Mouse (Mus musculus): ENCODE results near the gene 1700001O22Rik.
A peak's percentile ranks its signal among the peaks of the same experiment; 100 is the strongest.

Gene 1700001O22Rik

DNA sequence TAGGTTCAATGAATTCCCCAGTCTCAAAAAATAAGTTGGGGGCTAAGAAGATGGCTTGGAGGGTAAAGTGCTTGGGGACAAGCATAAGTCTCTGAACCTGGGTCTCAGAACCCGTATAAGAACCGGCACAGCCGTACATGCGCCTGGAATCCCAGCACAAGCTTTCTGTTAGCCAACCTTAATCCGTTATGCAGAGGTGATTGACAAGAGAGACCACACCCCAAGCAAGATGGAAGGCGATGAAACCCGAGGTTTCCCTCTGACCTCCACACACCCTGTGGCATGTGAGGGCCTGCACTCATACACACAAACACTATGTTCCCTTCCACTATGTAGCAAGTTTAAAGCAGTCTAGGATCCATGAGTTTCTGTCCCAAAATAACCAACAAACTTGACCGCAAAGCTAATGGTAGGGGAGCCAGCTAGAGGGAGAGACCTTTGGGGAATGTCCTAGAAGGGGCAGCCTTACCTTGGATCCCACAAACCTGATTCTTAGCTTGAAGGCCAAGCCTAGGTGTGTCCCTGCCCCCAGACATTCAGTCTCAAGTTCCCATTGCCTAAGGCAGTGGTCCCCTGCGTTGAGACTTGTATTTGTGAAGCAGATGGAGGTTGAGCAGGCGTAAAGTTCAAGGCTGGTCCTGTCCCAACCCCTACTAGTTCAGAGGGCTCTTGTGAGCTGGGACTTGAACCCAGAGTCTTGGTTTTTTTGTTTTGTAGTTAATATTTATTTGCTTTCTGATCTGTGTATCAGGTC lies 46.3 kb downstream of the 1700001O22Rik start:
- DNase-seq (ENCODE audit: extremely low read depth, insufficient read length, low spot score) = no peak

DNA sequence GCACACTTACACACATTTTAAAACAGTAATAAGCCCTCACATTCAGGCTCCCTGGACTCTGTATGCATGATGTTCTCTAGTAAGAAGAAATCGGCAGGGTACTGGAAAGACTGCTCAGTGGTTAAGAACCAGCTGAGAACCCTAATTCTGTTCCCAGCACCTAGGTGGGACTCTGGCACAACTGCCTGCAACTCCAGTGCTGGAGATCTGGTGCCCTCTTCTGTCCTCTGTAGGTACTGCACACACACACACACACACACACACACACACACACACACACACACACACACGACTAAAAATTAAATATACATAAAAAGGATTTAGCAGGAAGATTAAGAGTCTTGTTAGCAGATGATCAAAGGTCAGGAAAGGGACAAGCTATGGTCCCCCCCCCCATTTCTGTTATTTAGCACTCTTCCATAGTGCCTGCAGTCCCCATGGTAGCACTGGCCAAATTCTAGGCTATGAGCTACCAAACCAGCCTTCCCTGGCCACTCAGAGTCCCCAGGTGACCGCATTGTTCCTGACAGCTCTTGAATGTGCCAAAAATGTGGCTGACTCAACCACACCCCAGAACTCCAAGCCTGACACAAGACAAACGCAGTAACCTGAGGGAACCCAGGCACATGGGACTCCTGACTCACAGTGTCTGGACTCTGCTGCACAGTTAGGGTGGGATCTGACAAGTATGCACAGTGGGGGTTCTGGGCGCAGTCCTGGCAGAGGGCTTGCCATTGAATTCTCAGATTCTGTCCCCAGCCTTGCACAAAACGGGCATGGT lies 47.3 kb downstream of the 1700001O22Rik start:
- peak; percentile 65 for DNase-seq (ENCODE audit: extremely low read depth, insufficient read length, low spot score)

DNA sequence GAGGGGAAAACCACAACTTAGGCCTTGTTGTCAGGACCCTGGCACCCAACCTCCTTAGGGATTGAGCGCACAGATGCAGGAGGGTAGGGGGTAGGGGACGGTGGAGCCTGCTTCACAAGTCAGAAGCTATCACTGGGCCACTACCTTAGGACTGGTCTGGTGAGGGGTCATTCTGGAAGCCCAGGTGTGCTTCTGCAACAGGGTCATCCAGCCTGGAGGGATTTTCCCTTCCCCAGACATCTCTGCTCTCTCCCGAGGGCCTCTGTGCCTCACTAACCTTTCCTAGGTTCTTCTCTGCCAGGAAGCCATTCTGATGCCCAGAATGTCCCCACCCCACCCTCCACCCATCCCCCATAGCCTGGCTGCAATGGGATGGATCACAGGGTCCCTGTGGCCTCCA lies 48.6 kb downstream of the 1700001O22Rik start:
- DNase-seq (ENCODE audit: extremely low read depth, insufficient read length, low spot score) = no peak

GRCm38 (mm10) chr2:30753219-30753618 lies 50.2 kb downstream of the 1700001O22Rik start:
- DNase-seq (ENCODE audit: extremely low read depth, insufficient read length, low spot score) = peak; percentile 92

GRCm38 (mm10) chr2:30752471-30752870 lies 51.0 kb downstream of the 1700001O22Rik start:
- no peak for DNase-seq (ENCODE audit: extremely low read depth, insufficient read length, low spot score)

DNA sequence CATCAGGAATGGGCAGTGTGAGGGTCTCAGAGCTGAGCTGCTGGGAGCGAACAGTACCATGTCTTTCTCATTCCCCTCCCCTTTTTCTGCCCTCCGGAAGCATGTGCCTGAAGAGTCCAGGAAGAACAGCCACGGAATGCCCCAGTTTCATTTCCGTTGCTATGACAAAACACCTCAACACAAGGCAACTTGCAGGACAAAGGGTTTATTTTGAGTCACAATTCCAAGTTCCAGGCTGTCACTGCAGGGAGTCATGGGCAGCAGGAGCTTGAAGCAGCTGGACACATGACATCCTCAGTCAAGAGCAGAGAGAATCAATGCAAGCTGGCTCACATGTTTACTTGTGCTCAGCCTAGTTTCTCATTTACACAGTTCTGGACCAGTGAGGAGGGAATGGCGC lies 53.4 kb downstream of the 1700001O22Rik start:
- DNase-seq (ENCODE audit: extremely low read depth, insufficient read length, low spot score) = no peak

DNA sequence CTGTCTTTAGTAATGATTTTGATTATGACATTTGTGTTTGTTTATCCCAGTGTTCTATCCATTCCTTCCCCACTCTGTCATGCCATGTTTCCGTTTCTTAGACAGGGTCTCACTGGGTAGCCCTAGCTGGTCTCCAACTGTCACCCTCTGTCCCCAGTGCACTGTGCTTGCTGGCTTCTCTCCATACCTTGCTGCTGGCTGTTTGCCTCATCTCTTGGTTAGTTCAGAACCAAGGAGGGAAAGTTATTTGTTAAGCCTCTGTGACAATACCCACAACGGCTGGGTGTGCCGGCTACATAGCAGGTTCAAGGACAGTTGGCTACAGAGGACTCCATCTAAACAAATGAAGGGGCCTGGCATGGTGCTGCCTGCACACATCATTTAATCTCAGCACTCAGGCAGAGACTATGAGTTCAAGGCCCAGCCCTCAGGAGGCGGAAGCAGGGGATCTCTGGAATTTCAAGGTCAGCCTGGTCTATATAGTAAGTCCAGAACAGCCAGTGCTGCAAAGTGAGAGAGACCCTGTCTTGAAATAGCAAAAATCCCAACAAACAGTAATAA lies 55.8 kb downstream of the 1700001O22Rik start:
- DNase-seq (ENCODE audit: extremely low read depth, insufficient read length, low spot score) = no peak

All from 3134 (cell line).